Mouse (Mus musculus) E14TG2a.4 (cell line): ENCODE measurements around the gene Il31ra.

Experiments
- CTCF ChIP-seq: conservative IDR thresholded peaks from 2 replicates; pipeline ENCODE4 v1.5.1; 2014; ENCODE audit warnings: low read length
- NANOG ChIP-seq: IDR thresholded peaks from 2 replicates; pipeline ENCODE4 v1.6.1; 2014; ENCODE audit warnings: borderline replicate concordance, low read length, mixed read lengths

DNA sequence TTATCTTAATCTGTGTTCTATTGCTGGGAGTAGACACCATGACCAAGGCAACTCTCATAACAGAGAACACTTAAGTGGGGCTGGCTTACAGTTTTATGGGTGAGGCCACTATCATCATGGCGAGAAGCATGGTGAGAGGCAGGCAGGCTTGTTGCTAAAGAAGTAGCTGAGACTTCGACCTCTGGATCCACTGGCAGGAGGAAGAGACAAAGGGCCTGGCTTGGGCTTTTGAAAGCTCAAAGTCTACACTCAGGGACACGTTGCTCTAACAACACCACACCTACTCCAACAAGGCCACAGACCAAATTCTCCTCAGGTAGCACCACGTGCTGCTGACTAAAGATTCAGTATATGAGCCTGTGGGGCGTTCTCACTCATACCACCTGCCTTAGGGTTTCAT is 107.9 kb downstream of the Il31ra start:
- TF ChIP-seq CTCF (no peak), NANOG (no peak)
